Mouse (Mus musculus): ENCODE data around the gene Nuak2. TPM values are rescaled to one million over a fixed set of nuclear protein-coding genes. Genes with fewer than 3 reads are reported as not detected.

The Nuak2 gene
- polyA plus RNA-seq, 1 experiment from 2014 or later = 87.1 TPM

GRCm38 (mm10) chr1:132302341-132302866 is 13.5 kb upstream of the Nuak2 start:
- Histone ChIP-seq H3K4me1 (peaks cover 86% of the 10 kb centered on the region), H3K27ac (replicated peaks) (peak overlapping the region; percentile 60; the same call in 1 of the 2 replicates), H3K27me3 (ENCODE audit: low read depth, poor library complexity, severe bottlenecking) (peaks cover 66% of the 10 kb centered on the region)

DNA sequence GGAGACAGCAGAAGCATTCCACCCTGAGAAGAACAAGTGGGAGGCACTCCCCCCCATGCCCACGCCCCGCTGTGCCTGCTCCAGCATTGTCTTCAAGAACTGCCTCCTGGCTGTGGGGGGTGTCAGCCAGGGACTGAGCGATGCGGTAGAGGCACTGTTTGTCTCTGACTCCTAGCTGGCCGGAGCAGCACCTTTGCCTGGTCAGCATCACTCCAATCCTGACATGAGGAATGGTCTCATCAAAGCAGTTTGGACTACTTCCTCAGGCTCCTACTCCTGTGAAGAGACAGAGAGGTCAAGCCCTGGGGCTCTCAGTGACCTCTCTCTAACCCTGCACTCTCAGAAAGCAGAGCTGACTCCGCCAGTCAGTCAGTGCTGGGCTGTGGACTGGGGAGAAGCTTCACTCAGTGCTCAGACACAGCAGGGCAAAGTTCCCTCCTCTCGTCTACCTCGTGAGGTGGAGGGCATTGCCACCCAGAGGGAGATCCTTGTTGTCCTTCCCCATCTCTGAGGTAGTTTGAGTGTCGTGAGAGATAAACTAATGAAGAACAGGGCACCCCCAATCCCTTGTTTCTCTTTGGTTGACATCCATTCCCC is 11.2 kb upstream of the Nuak2 start:
- H3K4me3 ChIP-seq = no peak overlapping the region
- no peaks in the 10 kb centered on the region for H3K36me3 ChIP-seq
- no peak for DNase-seq (ENCODE audit: low spot score)
- H3K27me3 ChIP-seq (ENCODE audit: low read depth, poor library complexity, severe bottlenecking) = peaks cover 47% of the 10 kb centered on the region
- H3K4me1 ChIP-seq = peaks cover 70% of the 10 kb centered on the region
- peak overlapping the region; percentile 60 for H3K27ac ChIP-seq (replicated peaks)
- WGBS = 38% methylated on average over 9 of the region's 9 CpGs
- H3K9me3 ChIP-seq (replicated peaks) = no peaks in the 10 kb centered on the region

More at GRCm38 (mm10) chr1:132302341-132302866, 13.5 kb upstream of the Nuak2 start:
- Histone ChIP-seq H3K9me3 (replicated peaks) (no peaks in the 10 kb centered on the region), H3K36me3 (no peaks in the 10 kb centered on the region), H3K4me3 (no peak overlapping the region)
- 92% methylated on average over 9 of the region's 9 CpGs for WGBS
- no peak for DNase-seq (ENCODE audit: low spot score)

DNA sequence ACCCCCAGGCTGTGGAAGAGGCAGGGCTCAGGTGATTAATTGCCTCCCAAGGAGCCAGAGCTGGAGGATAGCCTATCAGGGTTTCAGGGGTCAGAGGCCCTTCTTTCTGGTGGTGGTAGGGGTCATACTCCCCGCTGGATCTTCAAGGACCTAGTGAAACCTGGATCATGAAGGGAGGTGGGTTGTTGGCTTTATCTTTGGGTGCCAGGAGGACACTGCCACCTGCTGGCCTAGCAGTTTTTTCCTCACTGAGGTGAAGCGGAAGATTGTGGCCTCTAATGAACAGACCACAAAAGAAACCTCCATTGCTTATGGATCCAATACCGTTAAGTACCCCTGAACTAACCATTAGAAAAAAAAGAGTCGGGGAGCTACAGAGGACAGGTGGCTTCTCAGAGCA is 9.8 kb upstream of the Nuak2 start:
- Histone ChIP-seq H3K27me3 (ENCODE audit: low read depth, poor library complexity, severe bottlenecking) (peaks cover 34% of the 10 kb centered on the region), H3K4me3 (no peak overlapping the region), H3K9me3 (replicated peaks) (no peaks in the 10 kb centered on the region), H3K27ac (replicated peaks) (0 out of 2 replicates have a peak overlapping the region, but pooled peaks have one; percentile 34), H3K4me1 (peaks cover 66% of the 10 kb centered on the region), H3K36me3 (no peaks in the 10 kb centered on the region)
- no peak for DNase-seq (ENCODE audit: low spot score)
- WGBS = 47% methylated on average over 4 of the region's 4 CpGs

DNA sequence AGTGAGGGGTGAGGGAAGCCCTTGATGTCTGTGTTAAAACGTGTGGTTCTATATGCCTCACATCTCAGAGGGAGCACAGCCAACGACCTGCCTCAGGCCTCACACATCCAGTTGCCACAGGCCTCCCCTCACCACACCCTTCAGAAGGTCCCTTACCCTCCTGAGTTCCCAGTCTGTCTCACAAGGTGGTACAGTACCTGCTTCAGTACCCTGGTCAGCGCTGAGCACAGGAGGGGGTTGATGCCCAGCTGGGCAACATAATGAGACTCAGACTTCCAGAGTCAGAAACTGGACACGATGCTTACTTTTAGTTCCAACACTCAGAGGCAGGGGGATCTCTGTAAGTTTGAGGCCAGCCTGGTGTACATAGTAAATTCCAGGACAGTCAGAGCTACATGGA is 9.1 kb upstream of the Nuak2 start:
- Histone ChIP-seq H3K4me1 (peaks cover 63% of the 10 kb centered on the region), H3K9me3 (replicated peaks) (no peaks in the 10 kb centered on the region), H3K27me3 (ENCODE audit: low read depth, poor library complexity, severe bottlenecking) (peaks cover 28% of the 10 kb centered on the region; the same call in 1 of the 2 replicates), H3K27ac (replicated peaks) (peak overlapping the region; percentile 10; the same call in 1 of the 2 replicates), H3K36me3 (no peaks in the 10 kb centered on the region), H3K4me3 (no peak overlapping the region)
- WGBS = 20% methylated on average over 4 of the region's 4 CpGs
- no peak for DNase-seq (ENCODE audit: low spot score)

DNA sequence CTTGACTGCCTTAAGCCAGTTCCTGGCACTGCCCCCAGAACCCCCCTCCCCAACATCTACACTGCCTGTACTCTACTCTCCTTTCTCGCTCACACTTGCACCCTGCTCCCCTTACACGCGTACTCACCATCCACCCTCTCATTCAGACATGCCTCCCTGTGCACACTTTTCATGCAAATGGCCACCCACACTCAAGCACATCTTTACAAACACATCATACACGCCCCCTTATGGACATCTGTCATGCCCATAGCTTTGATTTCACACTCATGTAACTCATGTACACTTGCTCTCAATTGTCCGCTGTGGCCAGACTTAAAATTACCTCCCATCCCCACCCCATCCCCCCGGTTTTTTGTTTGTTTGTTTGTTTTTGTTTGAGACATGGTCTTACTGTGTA is 8.0 kb upstream of the Nuak2 start:
- WGBS = 86% methylated on average over 6 of the region's 6 CpGs

DNA sequence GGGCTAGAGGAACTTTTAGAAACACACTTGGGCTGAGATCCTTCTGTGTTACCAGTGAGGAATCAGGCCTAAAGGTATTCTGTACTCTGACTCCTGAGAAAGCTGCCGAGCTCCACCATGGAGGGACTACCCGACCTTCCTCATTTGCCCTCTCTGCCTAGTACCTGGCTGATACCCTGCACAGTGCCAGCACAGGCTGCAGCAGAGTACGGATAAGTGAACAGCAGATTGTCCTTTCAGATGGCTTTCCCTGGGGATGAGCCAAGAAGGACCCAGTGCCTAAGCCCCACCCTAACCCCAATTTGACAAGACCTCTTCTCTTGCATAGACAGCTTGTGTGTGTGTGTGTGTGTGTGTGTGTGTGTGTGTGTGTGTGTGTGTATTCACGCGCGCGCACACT is 7.3 kb upstream of the Nuak2 start:
- no peak overlapping the region for H3K4me3 ChIP-seq
- WGBS = 92% methylated on average over 7 of the region's 7 CpGs
- no peak overlapping the region for H3K27ac ChIP-seq (replicated peaks)
- peaks cover 62% of the 10 kb centered on the region for H3K4me1 ChIP-seq
- H3K36me3 ChIP-seq = no peaks in the 10 kb centered on the region
- DNase-seq (ENCODE audit: low spot score) = no peak
- no peaks in the 10 kb centered on the region for H3K9me3 ChIP-seq (replicated peaks)
- peaks cover 20% of the 10 kb centered on the region; the same call in 1 of the 2 replicates for H3K27me3 ChIP-seq (ENCODE audit: low read depth, poor library complexity, severe bottlenecking)

More for the DNA sequence above, 8.0 kb upstream of the Nuak2 start:
- Histone ChIP-seq H3K4me1 (peaks cover 62% of the 10 kb centered on the region), H3K27me3 (ENCODE audit: low read depth, poor library complexity, severe bottlenecking) (peaks cover 21% of the 10 kb centered on the region; the same call in 1 of the 2 replicates), H3K9me3 (replicated peaks) (no peaks in the 10 kb centered on the region), H3K36me3 (no peaks in the 10 kb centered on the region), H3K27ac (replicated peaks) (no peak overlapping the region; the same call in 1 of the 2 replicates), H3K4me3 (no peak overlapping the region)
- no peak for DNase-seq (ENCODE audit: low spot score)

DNA sequence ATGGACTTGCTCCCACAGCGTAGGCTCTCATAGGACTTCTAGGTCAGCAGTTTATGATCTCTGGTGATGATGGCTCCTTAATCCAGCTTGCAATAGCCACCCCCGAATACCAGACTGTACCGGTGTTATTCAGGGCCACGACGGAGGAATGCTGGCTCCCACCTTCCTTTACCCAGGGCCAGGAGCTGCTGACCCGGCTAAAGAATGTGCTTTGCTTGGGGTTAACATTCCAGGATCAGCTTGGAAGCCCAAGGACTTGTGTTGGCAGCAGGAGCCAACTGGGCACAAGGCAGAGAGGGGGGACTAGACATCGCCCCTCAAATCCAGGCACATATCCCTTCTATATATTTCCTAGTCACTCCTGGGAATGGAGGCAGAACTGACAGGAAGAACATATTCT is 5.2 kb upstream of the Nuak2 start:
- Histone ChIP-seq H3K4me3 (no peak overlapping the region), H3K27ac (replicated peaks) (peak overlapping the region; percentile 59; the same call in 1 of the 2 replicates), H3K36me3 (no peaks in the 10 kb centered on the region), H3K4me1 (peaks cover 62% of the 10 kb centered on the region), H3K27me3 (ENCODE audit: low read depth, poor library complexity, severe bottlenecking) (peaks cover 32% of the 10 kb centered on the region), H3K9me3 (replicated peaks) (no peaks in the 10 kb centered on the region)
- WGBS = 71% methylated on average over 7 of the region's 7 CpGs
- no peak for DNase-seq (ENCODE audit: low spot score)

DNA sequence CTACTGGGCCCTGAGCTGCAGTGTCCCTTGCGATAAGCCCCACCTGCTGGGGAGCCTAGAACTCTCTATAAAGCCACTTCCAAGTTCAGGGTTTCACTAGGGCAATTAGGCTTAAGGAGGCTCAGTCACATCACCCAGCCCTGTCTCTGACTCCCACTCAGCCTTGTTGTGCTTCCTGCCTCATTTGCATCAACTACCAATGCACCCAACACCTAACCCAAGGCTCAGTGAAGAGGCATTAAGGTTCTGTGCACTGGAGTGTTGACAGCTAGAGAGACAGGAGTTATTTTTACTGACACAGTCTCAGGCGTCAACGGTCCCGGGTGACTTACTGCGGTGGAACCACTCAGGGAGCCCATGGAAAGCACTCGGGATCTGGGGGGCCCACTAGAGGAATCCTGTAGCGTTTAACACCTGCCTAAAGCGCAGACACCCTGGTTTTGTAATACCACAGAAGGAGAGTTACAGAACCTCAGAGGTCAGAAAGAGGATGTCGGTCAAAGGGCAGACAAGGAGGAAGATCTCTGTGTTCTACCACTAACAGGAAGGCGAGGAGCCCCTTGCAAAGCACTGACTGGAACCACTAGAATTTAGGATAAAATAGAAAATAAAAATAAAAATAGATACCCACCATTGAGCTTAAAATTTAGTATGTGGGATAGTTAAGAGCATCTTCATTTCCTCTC is 4.6 kb upstream of the Nuak2 start:
- H3K4me3 ChIP-seq = no peak overlapping the region
- H3K4me1 ChIP-seq = peaks cover 62% of the 10 kb centered on the region
- no peaks in the 10 kb centered on the region for H3K36me3 ChIP-seq
- DNase-seq (ENCODE audit: low spot score) = no peak
- peaks cover 32% of the 10 kb centered on the region for H3K27me3 ChIP-seq (ENCODE audit: low read depth, poor library complexity, severe bottlenecking)
- 0 out of 2 replicates have a peak overlapping the region, but pooled peaks have one; percentile 59 for H3K27ac ChIP-seq (replicated peaks)
- 88% methylated on average over 10 of the region's 10 CpGs for WGBS
- no peaks in the 10 kb centered on the region for H3K9me3 ChIP-seq (replicated peaks)

GRCm38 (mm10) chr1:132312043-132312442 is 3.9 kb upstream of the Nuak2 start:
- Histone ChIP-seq H3K9me3 (replicated peaks) (no peaks in the 10 kb centered on the region), H3K4me3 (no peak overlapping the region), H3K27ac (replicated peaks) (peak overlapping the region; percentile 85), H3K4me1 (peaks cover 64% of the 10 kb centered on the region), H3K36me3 (no peaks in the 10 kb centered on the region), H3K27me3 (ENCODE audit: low read depth, poor library complexity, severe bottlenecking) (peaks cover 27% of the 10 kb centered on the region)
- 85% methylated on average over 2 of the region's 2 CpGs for WGBS
- no peak for DNase-seq (ENCODE audit: low spot score)

DNA sequence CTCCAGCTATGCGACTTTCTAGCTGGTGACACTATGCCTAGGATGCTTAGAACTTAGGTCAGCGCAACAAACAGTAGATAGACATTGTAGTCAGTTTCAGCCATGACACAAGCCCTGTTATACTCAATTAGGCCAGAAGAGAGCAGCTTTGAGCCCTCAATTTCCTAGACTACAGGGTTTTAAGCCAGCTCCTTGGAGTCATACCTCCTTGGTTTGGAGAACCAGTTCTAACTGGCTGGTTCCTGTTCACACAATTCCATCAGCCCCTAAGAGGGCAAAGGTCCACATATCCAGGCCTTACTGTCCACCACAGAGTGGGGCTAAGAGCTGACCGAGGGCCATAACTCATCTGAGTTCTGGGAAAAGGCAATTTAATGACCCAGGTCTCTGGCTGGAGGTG is 3.2 kb upstream of the Nuak2 start:
- no peak overlapping the region for H3K4me3 ChIP-seq
- H3K4me1 ChIP-seq = peaks cover 70% of the 10 kb centered on the region
- DNase-seq (ENCODE audit: low spot score) = peak; percentile 69
- H3K36me3 ChIP-seq = 0 out of 2 replicates have a peak, but pooled peaks cover 4% of the 10 kb centered on the region
- 61% methylated on average over 3 of the region's 3 CpGs for WGBS
- H3K27me3 ChIP-seq (ENCODE audit: low read depth, poor library complexity, severe bottlenecking) = peaks cover 27% of the 10 kb centered on the region
- no peaks in the 10 kb centered on the region for H3K9me3 ChIP-seq (replicated peaks)
- peak overlapping the region; percentile 85 for H3K27ac ChIP-seq (replicated peaks)

DNA sequence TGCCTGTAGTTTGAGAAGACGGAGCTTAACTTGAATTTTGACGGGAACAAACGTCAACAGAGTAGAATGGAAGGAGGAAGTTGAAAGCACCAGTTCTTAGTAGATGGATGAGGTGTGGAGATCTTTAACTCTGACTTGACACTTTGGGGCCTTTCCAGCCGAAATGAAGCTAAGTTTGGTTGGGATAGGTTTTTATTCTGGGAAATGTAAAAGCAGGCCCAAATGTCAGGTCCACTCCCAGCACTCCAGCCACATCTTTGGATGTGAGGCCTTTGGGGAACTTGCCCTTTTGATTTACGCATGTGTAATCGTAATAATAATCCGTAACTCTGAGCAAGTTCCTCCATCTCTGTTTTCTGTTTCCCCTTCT is 684 bp downstream of the Nuak2 start:
- H3K27me3 ChIP-seq (ENCODE audit: low read depth, poor library complexity, severe bottlenecking) = peaks cover 22% of the 10 kb centered on the region
- 25% methylated on average over 7 of the region's 7 CpGs for WGBS
- no peak for DNase-seq (ENCODE audit: low spot score)
- H3K4me3 ChIP-seq = peak overlapping the region; percentile 88
- peaks cover 91% of the 10 kb centered on the region for H3K4me1 ChIP-seq
- peak overlapping the region; percentile 95 for H3K27ac ChIP-seq (replicated peaks)
- H3K9me3 ChIP-seq (replicated peaks) = no peaks in the 10 kb centered on the region
- peaks cover 43% of the 10 kb centered on the region for H3K36me3 ChIP-seq

- Histone ChIP-seq H3K9me3 (replicated peaks) (no peaks in the 10 kb centered on the region), H3K36me3 (peaks cover 44% of the 10 kb centered on the region), H3K27me3 (ENCODE audit: low read depth, poor library complexity, severe bottlenecking) (peaks cover 18% of the 10 kb centered on the region), H3K4me1 (peaks cover 93% of the 10 kb centered on the region), H3K4me3 (peak overlapping the region; percentile 88), H3K27ac (replicated peaks) (peak overlapping the region; percentile 95)
- WGBS = 27% methylated on average over 4 of the region's 4 CpGs
- peak; percentile 51 for DNase-seq (ENCODE audit: low spot score)
Observed at GRCm38 (mm10) chr1:132317413-132317812, 1.5 kb downstream of the Nuak2 start.

Data from midbrain, embryonic 10.5 days (tissue).